Mouse (Mus musculus) testis, adult 2 months (tissue): ENCODE data around the gene Cuedc1. TPM values are rescaled to one million over a fixed set of nuclear protein-coding genes. Genes with fewer than 3 reads are reported as not detected.

Source experiments
- H3K27ac ChIP-seq: fragments of 200-500 bp; 2 replicates; pipeline ENCODE4 v1.5.1; 2012; ENCODE audit warnings: low read depth, low read length; ENCODE audit not compliant: control insufficient read depth, insufficient read depth
- H3K27me3 ChIP-seq: fragments of 200-500 bp; 2 replicates; pipeline ENCODE4 v1.6.1; 2012; ENCODE audit warnings: mild to moderate bottlenecking, low read length, moderate library complexity; ENCODE audit not compliant: control insufficient read depth, insufficient read depth
- H3K36me3 ChIP-seq: fragments of 200-500 bp; 2 replicates; pipeline ENCODE4 v1.6.1; 2012; ENCODE audit warnings: mild to moderate bottlenecking, low read length; ENCODE audit not compliant: control insufficient read depth, insufficient read depth
- H3K4me1 ChIP-seq: fragments of 200-500 bp; 2 replicates; pipeline ENCODE4 v1.6.1; 2012; ENCODE audit warnings: low read length; ENCODE audit not compliant: control insufficient read depth, insufficient read depth
- H3K4me3 ChIP-seq: fragments of 200-500 bp; 2 replicates; pipeline ENCODE4 v1.5.1; 2012; ENCODE audit warnings: low read depth, mild to moderate bottlenecking, low read length, moderate library complexity, mixed read lengths; ENCODE audit not compliant: control insufficient read depth
- CTCF ChIP-seq: fragments of 200-500 bp; IDR thresholded peaks from 2 replicates; pipeline ENCODE4 v1.5.1; 2012; ENCODE audit warnings: low read depth, mild to moderate bottlenecking, inconsistent platforms, low read length, moderate library complexity; ENCODE audit not compliant: control insufficient read depth, insufficient read depth, insufficient replicate concordance
- POLR2A ChIP-seq: fragments of 200-500 bp; IDR thresholded peaks from 2 replicates; pipeline ENCODE4 v1.6.1; 2012; ENCODE audit warnings: low read depth, mild to moderate bottlenecking, inconsistent platforms, low read length, moderate library complexity; ENCODE audit not compliant: control insufficient read depth
- polyA plus RNA-seq: library from polyadenylated mRNA; depleted of rRNA; stranded (reverse); fragments of >200 nt; gene quantifications from 2 replicates; pipeline ENCODE4 v1.2.3, GENCODE M21; 2012

Gene Cuedc1
- polyA plus RNA-seq, 1 experiment, result 1.9 TPM

- Histone ChIP-seq H3K4me3 (no peak overlapping the region), H3K27ac (no peak overlapping the region), H3K36me3 (no peaks in the 10 kb centered on the region), H3K4me1 (no peaks in the 10 kb centered on the region), H3K27me3 (no peaks in the 10 kb centered on the region)
- TF ChIP-seq POLR2A (no peak), CTCF (no peak)
Observed at GRCm38 (mm10) chr11:88123731-88124130, 25.9 kb downstream of the Cuedc1 start.

DNA sequence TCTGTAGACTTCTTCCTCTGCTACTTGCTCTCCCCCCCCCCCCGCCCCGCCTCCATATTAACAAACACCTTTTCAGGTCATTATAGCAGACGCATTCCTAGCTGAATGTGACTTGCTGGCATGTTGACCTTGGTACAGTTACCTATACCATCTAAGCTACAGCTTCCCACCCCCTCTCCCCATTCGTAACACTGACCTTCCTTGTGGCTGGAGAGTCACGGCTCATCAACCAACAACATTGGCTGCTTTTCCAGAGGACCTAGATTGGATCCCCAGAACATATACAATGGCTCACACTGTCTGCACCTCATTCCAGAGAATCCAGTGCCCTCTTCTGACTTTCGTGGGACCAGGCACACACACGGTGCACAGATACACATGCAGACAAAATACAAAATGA is 27.6 kb downstream of the Cuedc1 start:
- Histone ChIP-seq H3K36me3 (no peaks in the 10 kb centered on the region), H3K4me1 (no peaks in the 10 kb centered on the region), H3K27ac (no peak overlapping the region), H3K4me3 (no peak overlapping the region), H3K27me3 (no peaks in the 10 kb centered on the region)
- TF ChIP-seq CTCF, result no peak
- no peak for TF ChIP-seq POLR2A

DNA sequence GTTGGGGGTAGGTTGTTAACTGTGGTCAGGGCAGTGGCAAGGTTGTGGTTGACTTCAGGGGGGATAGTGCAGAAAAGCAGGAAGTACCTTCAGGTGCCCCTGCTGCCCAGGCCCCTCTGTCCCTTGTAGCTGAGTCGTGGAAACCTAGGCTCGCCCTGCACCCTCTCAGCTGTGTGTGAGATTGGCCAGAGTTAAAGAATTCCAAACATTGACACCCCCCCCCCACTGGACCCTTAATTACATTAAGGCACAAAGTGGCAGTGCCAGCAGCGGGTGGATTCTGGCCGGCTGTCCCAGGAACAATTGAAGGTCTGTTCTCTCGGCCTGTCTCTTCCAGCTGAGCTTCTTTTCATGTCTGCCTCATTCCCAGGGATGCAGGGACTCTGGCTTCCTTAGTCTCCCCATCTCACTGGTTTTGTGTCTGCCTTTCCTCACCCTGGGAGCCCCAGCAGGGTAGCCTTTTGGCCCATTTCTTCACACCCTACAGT is 28.5 kb downstream of the Cuedc1 start:
- no peak overlapping the region for H3K4me3 ChIP-seq
- TF ChIP-seq POLR2A, result no peak
- no peak for TF ChIP-seq CTCF
- no peaks in the 10 kb centered on the region for H3K27me3 ChIP-seq
- H3K36me3 ChIP-seq, result no peaks in the 10 kb centered on the region
- H3K4me1 ChIP-seq, result no peaks in the 10 kb centered on the region
- no peak overlapping the region for H3K27ac ChIP-seq

GRCm38 (mm10) chr11:88128461-88128860 is 30.6 kb downstream of the Cuedc1 start:
- H3K4me1 ChIP-seq, result no peaks in the 10 kb centered on the region
- no peaks in the 10 kb centered on the region for H3K36me3 ChIP-seq
- no peak overlapping the region for H3K4me3 ChIP-seq
- H3K27ac ChIP-seq, result no peak overlapping the region
- TF ChIP-seq POLR2A (no peak), CTCF (no peak)
- H3K27me3 ChIP-seq, result no peaks in the 10 kb centered on the region

GRCm38 (mm10) chr11:88129281-88129680 is 31.4 kb downstream of the Cuedc1 start:
- Histone ChIP-seq H3K27me3 (no peaks in the 10 kb centered on the region), H3K4me1 (no peaks in the 10 kb centered on the region), H3K36me3 (no peaks in the 10 kb centered on the region), H3K4me3 (no peak overlapping the region), H3K27ac (no peak overlapping the region)
- TF ChIP-seq CTCF, result no peak
- no peak for TF ChIP-seq POLR2A

DNA sequence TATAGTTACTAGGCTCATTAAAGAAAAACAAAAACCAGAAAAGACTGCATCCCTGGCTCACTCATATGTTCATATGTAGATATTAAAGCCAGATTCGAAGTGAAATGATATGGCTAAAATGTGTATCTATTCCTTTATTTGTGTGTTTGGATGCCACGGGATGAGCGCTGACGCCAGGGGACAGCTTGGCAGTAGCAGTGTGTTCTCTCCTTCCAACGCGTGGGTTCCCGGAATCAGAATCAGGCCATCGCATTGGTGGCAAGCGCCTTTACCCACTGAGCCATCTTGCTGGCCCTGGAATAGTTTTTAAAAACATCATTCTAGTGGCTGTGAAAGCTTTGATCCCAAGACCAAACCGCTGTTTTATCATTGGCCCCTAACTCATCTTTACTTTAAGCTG is 32.1 kb downstream of the Cuedc1 start:
- H3K27me3 ChIP-seq, result no peaks in the 10 kb centered on the region
- H3K4me1 ChIP-seq, result no peaks in the 10 kb centered on the region
- no peak overlapping the region for H3K27ac ChIP-seq
- H3K4me3 ChIP-seq, result no peak overlapping the region
- no peaks in the 10 kb centered on the region for H3K36me3 ChIP-seq
- TF ChIP-seq CTCF (no peak), POLR2A (no peak)

- H3K27me3 ChIP-seq, result no peaks in the 10 kb centered on the region
- H3K4me3 ChIP-seq, result no peak overlapping the region
- no peak for TF ChIP-seq CTCF
- no peaks in the 10 kb centered on the region for H3K36me3 ChIP-seq
- no peaks in the 10 kb centered on the region for H3K4me1 ChIP-seq
- H3K27ac ChIP-seq, result 0 out of 2 replicates have a peak overlapping the region, but pooled peaks have one; percentile 9
Observed at GRCm38 (mm10) chr11:88131847-88132246, 34.0 kb downstream of the Cuedc1 start.

DNA sequence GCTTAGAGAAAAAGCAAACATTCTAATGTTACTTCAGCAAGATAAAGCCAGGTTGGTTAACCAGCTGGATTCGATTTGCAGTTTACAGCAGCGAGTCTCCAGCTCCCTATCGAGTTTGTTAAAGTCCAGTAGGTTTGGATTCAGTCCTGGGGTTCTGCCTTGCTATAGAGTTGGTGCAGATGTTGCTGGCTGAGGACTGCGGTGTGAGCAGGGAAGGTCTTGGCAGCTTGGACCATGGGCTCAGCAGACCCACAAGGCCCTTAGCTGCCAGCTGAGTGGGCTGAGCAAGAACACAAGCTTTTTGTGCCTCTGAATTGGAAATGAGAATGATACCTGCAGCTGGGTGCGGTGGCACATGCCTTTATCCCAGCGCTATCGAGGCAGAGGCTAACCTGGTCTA is 37.4 kb downstream of the Cuedc1 start:
- TF ChIP-seq CTCF (no peak), POLR2A (no peak)
- H3K4me1 ChIP-seq, result peaks cover 5% of the 10 kb centered on the region
- no peak overlapping the region for H3K4me3 ChIP-seq
- no peaks in the 10 kb centered on the region for H3K27me3 ChIP-seq
- H3K36me3 ChIP-seq, result no peaks in the 10 kb centered on the region
- no peak overlapping the region for H3K27ac ChIP-seq
